Mouse (Mus musculus) pancreas, adult 10 weeks (tissue): ENCODE measurements around the gene 1700086D15Rik. TPM values are rescaled to one million over a fixed set of nuclear protein-coding genes. Genes with fewer than 3 reads are reported as not detected.

Source experiments
- polyA plus RNA-seq: library from polyadenylated mRNA; stranded (reverse); fragments of 350-450 nt; fragmentation: Illumina TruSeq; extraction: RNeasy Lipid Tissue Mini Kit (QIAGEN cat#74804); gene quantifications from one replicate; pipeline ENCODE4 v1.2.3, GENCODE M21; 2015; ENCODE audit warnings: low read depth, low replicate concordance; ENCODE audit not compliant: insufficient read depth

The 1700086D15Rik gene
- not detected for polyA plus RNA-seq

DNA sequence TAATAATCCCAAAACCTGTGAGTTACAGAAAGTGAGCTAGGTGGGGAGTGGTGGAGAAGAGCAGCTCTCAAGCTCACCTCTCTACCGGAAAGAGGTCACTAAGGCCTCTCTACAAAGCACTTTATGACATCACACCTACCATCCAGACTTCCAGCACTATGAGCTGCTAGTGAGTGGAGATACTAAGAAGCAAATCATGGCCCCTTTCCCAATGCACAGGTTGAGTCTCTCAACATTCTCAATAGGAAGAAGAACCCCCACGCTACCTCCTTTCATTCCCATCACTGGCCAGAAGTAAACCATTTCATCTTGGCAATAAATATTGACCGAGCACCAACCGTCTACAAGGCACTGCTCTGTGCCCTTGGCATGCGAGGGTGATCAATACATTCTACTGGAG is at the start of gene 1700086D15Rik:
Gene 1700086D15Rik (minus strand): TSS at position 101 of the 400 bp plus-strand sequence.

DNA sequence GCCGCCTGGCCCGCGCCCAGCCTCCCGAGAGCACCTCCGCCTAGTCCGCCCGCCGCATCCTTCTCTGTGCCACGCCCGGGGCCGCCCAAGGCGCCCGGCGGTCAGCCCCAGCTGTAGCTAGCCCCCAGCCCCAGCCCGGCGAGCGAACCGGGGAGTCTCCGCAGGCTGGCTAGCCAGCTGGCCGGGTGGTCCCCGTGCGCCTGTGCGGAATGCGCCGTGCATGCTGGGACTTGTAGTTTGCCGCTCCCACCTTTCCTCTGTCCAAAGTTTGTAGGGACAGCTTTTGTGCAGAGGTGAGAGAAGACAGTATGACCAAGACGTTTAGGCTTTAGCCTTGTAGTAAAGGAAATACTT is 3.1 kb upstream of the 1700086D15Rik start, which contains the start of gene Arhgap44:
Gene Arhgap44 (minus strand): TSS at position 195 of the 354 bp plus-strand sequence.

Other genes starting within 250 kb of the 1700086D15Rik start
- 3.9 TPM for gene Elac2, start 180.9 kb downstream of the 1700086D15Rik start, polyA plus RNA-seq
- 5.4 TPM for gene Arhgap44, start 3.1 kb upstream of the 1700086D15Rik start, polyA plus RNA-seq
- 1.9 TPM for gene Myocd, start 110.1 kb upstream of the 1700086D15Rik start, polyA plus RNA-seq